Mouse (Mus musculus) bone marrow, adult 2 months (tissue): ENCODE results near the gene Olfr1480. TPM values are rescaled to one million over a fixed set of nuclear protein-coding genes. Genes with fewer than 3 reads are reported as not detected.

ENCODE experiments used
- H3K27ac ChIP-seq: fragments of 200-500 bp; 2 replicates; pipeline ENCODE4 v1.5.1; 2012; ENCODE audit warnings: low read depth, mild to moderate bottlenecking, control low read depth, inconsistent platforms, low read length; ENCODE audit not compliant: control insufficient read depth, poor library complexity, insufficient read depth
- H3K4me1 ChIP-seq: fragments of 200-500 bp; 2 replicates; pipeline ENCODE4 v1.6.1; 2011; ENCODE audit warnings: low read length; ENCODE audit not compliant: control insufficient read depth, insufficient read depth
- H3K4me3 ChIP-seq: fragments of 200-500 bp; replicated peaks from 2 replicates; pipeline ENCODE3; 2011; ENCODE audit warnings: mild to moderate bottlenecking, low read depth, low read length, control low read depth; ENCODE audit not compliant: control insufficient read depth
- CTCF ChIP-seq: fragments of 200-500 bp; IDR thresholded peaks from 2 replicates; pipeline ENCODE4 v1.5.1; 2011; ENCODE audit warnings: low read length, control low read depth; ENCODE audit not compliant: control insufficient read depth, insufficient read depth
- POLR2A ChIP-seq: fragments of 200-500 bp; IDR thresholded peaks from 2 replicates; pipeline ENCODE4 v1.6.1; 2011; ENCODE audit warnings: low read depth, mild to moderate bottlenecking, control low read depth, low read length, borderline replicate concordance; ENCODE audit not compliant: control insufficient read depth
- whole genome bisulfite sequencing: fragments of 180-500 bp; shearing (Covaris S2); methylation state at CpG from one replicate; pipeline ENCODE4 v1.1.7; 2018; 5-methylcytosine and 5-hydroxymethylcytosine counted together
- polyA plus RNA-seq: library from polyadenylated mRNA; stranded (reverse); fragments of >200 nt; gene quantifications from 2 replicates; pipeline ENCODE4 v1.2.4, GENCODE M21; 2011; ENCODE audit warnings: low replicate concordance; ENCODE audit not compliant: missing spikeins, insufficient read depth, insufficient read length

Gene Olfr1480
- polyA plus RNA-seq, result not detected in 2 replicates

DNA sequence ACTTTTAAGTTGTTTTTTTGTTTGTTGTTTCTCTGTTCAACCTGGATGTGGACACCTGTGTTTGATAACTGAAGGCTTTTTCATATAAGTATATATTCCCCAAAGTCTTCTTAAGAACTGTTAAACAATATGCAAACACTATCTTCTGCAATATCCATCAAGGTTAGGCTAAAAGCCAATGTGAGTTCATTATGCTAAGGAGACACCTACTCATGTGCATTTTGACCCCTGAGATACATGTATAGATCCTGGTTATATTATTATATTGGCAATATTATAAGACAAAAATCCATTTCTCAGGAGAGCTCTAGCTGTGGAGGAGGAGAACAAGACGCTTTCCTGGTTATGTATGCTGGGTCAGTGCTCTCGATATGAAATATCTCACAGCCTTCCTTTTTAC lies at the start of gene Olfr1480:
Gene Olfr1480, plus strand, starts transcription at position 301 of the 400 bp plus-strand sequence.
- WGBS, result 66% methylated on average over 2 of the region's 2 CpGs
- Histone ChIP-seq H3K4me3 (no peak within 1 kb of the TSS), H3K27ac (no peak within 1 kb of the TSS), H3K4me1 (no peaks in the 10 kb centered on the region)
- TF ChIP-seq POLR2A, result no peak
- TF ChIP-seq CTCF, result no peak

DNA sequence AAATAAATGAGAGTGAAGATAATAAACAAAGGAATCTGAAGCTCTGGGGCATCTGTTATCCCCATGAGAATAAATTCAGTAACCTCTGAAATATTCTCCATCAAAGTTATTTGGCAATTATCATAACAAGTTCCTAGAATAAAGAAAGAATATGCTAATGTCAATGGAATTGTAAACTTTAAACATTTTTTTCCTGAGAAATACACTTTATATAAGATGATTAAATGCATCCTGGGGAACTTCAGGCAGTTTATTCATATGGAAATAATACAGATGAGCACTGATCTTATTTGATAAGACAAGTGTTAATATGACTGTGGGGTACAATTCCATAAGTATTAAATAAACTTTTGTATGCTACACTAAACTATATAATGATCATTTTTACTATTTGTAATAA lies 47.6 kb upstream of the Olfr1480 start, which contains the start of gene Olfr1475:
Gene Olfr1475, minus strand, starts transcription at position 101 of the 400 bp plus-strand sequence.
- no peak within 1 kb of the TSS for H3K27ac ChIP-seq
- no peak for TF ChIP-seq CTCF
- TF ChIP-seq POLR2A, result no peak
- no peaks in the 10 kb centered on the region for H3K4me1 ChIP-seq
- H3K4me3 ChIP-seq, result no peak within 1 kb of the TSS

DNA sequence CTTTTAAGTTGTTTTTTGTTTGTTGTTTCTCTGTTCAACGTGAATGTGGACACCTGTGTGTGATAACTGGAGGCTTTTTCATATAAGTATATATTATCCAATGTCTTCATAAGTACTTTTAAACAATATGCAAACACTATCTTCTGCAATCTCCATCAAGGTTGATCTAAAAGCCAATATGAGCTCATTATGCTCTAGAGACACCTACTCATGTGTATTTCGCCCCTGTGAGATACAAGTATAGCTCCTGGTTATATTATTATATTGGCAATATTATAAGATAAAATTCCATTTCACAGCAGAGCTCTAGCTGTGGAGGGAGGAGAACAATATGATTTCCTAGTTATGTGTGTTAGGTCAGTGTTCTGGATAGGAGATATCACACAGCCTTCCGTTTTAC lies 27.5 kb upstream of the Olfr1480 start, which contains the start of gene Olfr1477:
Gene Olfr1477, plus strand, starts transcription at position 301 of the 400 bp plus-strand sequence.
- Histone ChIP-seq H3K27ac (no peak within 1 kb of the TSS), H3K4me1 (no peaks in the 10 kb centered on the region), H3K4me3 (no peak within 1 kb of the TSS)
- 66% methylated on average over 3 of the region's 3 CpGs for WGBS
- TF ChIP-seq POLR2A (no peak), CTCF (no peak)

Other genes with a start within 250 kb of the Olfr1480 start
- gene Olfr1465, start 212.4 kb upstream of the Olfr1480 start, polyA plus RNA-seq, result not detected in 2 replicates
- gene Olfr1466, start 189.1 kb upstream of the Olfr1480 start, polyA plus RNA-seq, result not detected in 2 replicates
- gene Olfr1467, start 165.7 kb upstream of the Olfr1480 start, polyA plus RNA-seq, result 0.27 and 0.55 TPM in 2 replicates
- gene Olfr1469, start 120.1 kb upstream of the Olfr1480 start, polyA plus RNA-seq, result not detected in 2 replicates
- not detected in 2 replicates for gene Olfr1471, start 84.5 kb upstream of the Olfr1480 start, polyA plus RNA-seq
- gene Olfr1472, start 71.8 kb upstream of the Olfr1480 start, polyA plus RNA-seq, result not detected in 2 replicates
- not detected in 2 replicates for gene Olfr1474, start 58.3 kb upstream of the Olfr1480 start, polyA plus RNA-seq
- not detected in 2 replicates for gene Olfr1475, start 47.7 kb upstream of the Olfr1480 start, polyA plus RNA-seq
- gene Olfr1477, start 27.4 kb upstream of the Olfr1480 start, polyA plus RNA-seq, result not detected in 2 replicates
- gene Olfr1484, start 55.6 kb downstream of the Olfr1480 start, polyA plus RNA-seq, result not detected in 2 replicates
- not detected in 2 replicates for gene Olfr1487, start 89.5 kb downstream of the Olfr1480 start, polyA plus RNA-seq
- gene Olfr1489, start 103.7 kb downstream of the Olfr1480 start, polyA plus RNA-seq, result 0.20 and 0.40 TPM in 2 replicates
- gene Olfr1490, start 123.2 kb downstream of the Olfr1480 start, polyA plus RNA-seq, result not detected in 2 replicates
- not detected in 2 replicates for gene Olfr1491, start 169.4 kb downstream of the Olfr1480 start, polyA plus RNA-seq
- not detected in 2 replicates for gene Olfr1493-ps1, start 195.4 kb downstream of the Olfr1480 start, polyA plus RNA-seq
- not detected in 2 replicates for gene Olfr1494, start 211.8 kb downstream of the Olfr1480 start, polyA plus RNA-seq
- not detected in 2 replicates for gene Olfr1495, start 236.7 kb downstream of the Olfr1480 start, polyA plus RNA-seq
- gene Olfr1496, start 250.0 kb downstream of the Olfr1480 start, polyA plus RNA-seq, result not detected in 2 replicates